Mouse (Mus musculus): ENCODE data around the gene Ankib1.
"Not testable (repeated sequence)": the region's sequence is repeated elsewhere in the genome, so short reads cannot be mapped to it uniquely, and the experiment has no call there.

DNA sequence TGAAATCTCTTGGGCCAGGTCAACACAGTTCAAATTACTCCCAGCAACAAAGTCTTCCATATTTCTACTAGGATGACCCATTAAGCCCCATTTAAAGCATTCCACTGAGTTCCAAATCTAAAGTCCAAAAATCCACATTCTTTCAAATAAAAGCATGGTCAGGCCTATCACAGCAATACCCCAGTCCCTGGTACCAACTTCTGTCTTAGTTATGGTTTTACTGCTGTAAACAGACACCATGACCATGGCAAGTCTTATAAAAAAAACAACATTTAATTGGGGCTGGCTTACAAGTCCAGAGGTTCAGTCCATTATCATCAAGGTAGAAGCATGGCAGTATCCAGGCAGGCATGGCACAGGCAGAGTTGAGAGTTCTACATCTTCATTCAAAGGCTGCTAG lies 4.1 kb downstream of the Ankib1 start:
- not testable (repeated sequence) for TF ChIP-seq GATA1, TAL1 (IDR thresholded peaks at IDR 0.05; ENCODE audit: low read length)
